Mouse (Mus musculus): ENCODE measurements around the gene Tex9.
"Not testable (repeated sequence)": the region's sequence is repeated elsewhere in the genome, so short reads cannot be mapped to it uniquely, and the experiment has no call there.

Tex9 gene

DNA sequence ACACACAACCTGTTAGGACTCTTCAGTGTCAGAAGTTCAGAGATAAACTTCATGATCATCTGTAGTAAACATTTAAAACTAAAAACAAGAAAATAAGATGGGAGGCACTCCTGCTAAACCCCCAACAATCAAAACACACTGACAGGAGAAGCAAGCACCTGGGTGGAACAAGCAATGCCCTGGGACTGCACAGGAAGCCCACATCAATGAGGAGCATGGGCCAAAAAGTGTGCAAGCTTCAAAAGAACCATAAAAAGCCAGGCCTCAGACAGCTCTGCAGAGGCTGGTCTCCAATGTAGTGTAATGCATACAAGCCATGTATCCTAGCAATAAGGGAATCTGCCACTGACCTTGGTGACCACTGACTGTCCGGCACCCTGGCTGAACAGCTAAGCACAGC is 12.7 kb downstream of the Tex9 start:
- DNase-seq (ENCODE audit: low spot score), result no peak

DNA sequence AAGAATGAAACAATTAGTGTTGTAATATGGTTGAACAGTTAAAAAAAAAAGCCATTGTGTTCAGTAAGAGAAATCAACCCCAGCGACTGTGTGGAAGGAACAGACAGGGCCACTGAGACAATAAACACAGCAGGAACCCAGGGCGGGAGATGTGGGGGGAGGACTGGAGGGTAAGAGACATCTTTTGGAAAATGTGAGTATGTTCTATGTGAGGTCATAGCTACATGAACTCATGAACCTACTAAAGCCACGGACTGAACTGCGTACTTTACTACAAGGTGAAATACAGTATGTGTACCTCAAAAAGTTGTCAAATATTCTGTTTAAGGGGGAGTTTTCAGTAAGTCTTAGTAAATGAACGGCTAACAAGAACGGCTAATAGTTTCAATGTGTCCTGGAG is 14.7 kb downstream of the Tex9 start:
- DNase-seq (ENCODE audit: low spot score), result no peak

DNA sequence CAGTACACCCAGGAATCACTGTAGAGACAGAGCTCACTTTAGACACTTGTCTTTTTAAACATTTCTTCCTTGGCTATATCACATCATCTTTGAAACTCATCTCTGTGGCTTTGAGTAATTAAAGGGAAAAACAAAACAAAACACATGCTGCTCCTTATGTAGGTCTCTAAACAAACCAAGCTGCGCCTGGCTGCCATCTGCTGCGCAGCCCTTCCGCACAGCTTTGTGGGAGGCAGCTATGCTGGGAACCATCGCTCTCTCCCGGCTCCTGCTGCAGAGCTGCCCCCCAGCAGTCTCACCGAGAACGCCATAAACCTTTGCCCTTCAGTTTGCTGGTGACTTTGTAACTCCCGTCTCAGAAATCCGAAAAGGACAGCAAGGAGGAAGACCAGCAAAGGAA is 16.5 kb downstream of the Tex9 start:
- DNase-seq (ENCODE audit: low spot score), result no peak

DNA sequence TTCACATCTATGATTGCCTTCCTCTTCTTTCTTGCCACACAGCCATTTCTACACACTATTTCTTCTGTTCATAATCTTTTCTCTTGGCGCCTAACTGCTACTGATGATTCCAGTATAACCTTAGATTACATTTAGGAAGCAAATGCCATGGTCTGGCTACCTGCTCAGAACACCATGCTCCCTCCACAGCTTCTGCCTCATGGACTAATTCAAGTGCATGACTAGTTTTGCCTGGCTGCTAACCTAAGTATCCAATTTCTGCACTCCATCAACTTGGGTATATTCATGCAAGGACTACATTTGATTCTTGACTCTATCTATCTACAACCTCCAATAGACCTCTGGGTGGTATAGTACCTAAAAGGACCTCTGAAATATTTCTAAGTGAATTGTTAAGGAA is 22.2 kb downstream of the Tex9 start:
- no peak for DNase-seq (ENCODE audit: low spot score)

DNA sequence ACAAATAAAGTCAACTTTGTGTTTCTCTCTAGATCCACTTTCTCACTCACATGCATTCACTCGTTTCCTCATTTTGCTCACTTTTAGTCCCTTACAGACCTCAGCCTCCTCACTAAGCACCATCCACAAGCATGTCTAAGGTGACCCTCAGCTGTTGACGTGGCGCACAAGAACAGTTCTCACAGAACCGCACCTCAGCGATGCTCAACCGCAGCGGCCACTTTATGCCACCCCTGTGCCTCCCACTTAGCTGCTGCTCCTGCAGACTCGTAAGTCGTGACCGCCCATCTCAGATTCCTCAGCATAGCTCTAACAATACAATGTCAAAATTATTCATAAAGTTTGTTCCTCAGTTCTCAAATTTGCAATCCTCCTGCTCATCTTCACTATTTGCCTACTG is 23.4 kb downstream of the Tex9 start:
- no peak for DNase-seq (ENCODE audit: low spot score)

DNA sequence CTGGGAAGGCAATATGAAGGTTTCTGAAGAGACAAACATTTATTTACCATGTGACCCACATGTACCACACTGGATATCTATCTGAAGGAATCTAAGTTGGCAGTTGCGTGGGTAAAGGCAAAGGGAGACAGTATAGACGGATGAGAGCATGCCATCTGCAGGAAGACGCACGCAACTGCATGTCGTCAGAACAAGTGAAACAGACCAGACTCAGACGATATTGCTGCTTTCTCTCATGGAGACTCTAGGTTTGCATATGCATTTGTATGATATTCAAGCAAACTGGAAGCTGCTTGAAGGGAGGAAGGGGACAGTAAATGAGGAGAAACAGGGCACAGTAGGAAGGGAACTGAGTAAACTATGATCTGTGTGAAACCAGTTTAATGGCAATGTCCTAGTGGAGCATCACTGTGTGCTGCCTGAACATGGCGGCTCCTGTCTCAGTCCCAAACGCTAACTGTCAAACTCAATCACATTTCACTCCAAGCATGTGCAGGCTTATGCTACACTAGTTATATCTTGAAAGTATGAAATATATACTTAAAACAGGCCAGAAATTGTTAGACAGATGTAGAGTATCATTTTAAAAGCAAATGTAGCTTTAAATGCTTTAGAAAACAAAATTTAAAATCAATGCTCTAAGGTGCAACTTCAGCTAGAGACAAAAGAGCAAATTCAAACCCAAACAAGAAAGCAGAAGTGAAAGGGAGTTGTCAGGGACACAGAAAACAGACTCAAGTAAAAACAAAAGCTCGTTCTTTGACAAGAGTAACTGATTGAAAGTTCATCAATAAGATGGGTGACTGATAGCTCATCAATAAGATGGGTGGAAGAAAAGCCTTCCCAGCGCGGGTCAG is 24.2 kb downstream of the Tex9 start:
- DNase-seq (ENCODE audit: low spot score), result no peak

DNA sequence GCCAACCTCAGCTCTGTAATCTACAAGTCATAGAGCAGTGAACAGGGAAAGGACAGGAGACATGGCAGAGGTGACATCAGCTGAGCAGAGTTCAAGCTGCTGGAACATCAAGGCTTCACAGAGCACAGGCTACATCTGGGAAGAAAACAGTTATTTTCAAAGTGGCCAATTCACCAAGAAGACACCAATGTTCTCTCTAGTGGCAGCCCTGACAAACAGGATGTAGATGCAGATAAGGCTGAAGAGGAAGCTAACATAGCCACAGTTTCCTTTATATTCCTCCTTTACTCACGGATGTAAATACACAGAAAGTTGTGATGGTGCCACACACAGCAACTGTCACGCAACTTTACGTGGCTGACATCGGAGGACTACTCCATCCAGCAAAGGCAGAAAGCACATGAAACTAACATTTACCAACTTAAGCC is 26.2 kb downstream of the Tex9 start:
- no peak for DNase-seq (ENCODE audit: low spot score)

DNA sequence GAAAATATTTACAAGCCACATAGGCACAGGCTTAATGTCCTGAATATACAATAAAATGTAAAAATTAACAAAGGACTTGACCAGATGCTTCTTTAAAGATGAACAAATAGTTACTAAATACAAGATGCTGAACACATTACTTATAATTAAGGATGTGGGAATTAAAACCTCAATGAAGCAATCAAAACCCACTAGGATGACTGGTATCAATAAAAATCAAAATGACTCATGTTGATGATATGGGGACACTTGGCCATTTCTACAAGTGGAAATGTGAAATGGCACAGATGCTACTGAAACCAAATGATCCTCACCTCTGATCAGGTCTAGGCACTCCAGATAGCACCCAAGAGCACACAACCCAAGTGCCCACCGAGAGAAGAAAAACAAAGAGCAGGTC is 27.2 kb downstream of the Tex9 start:
- no peak for DNase-seq (ENCODE audit: low spot score)

DNA sequence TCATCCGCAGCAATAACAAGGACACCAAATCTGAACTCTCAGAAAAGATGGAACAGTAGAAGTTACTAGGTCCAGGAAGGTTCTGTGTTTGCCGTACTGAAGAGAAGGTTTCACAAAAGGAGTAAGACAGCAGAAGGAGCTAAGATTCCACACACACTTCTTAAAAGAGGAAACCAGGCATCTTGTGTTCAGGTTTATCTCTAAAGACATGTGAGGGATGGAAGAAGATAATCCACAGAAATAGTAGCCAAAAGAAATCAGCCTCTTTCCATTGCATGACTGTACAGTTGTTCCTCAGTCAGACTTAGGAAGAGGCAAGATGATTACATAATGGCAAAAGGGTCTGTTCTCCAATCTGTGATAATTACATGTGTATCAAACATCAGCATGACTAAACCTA is 29.6 kb downstream of the Tex9 start:
- DNase-seq (ENCODE audit: low spot score), result no peak

DNA sequence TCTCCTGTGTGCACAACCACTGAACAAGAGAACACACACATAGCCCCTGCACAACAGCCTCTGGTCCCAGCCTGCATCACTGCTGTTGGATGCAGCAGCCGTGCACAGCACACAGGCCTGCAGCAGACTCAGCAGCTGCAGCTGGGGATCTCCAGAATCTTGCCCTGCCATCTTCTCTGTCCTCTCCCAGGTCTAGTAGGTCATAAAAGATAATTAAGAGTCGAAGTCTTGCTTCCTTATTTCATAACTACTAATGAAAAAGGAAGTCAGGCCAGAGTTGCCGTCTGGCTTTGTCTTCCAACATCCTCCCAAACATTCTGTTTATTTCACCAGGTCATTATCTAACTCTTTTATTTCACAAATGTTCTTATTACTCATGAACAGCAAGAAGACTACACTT is 31.2 kb downstream of the Tex9 start:
- no peak for DNase-seq (ENCODE audit: low spot score)

DNA sequence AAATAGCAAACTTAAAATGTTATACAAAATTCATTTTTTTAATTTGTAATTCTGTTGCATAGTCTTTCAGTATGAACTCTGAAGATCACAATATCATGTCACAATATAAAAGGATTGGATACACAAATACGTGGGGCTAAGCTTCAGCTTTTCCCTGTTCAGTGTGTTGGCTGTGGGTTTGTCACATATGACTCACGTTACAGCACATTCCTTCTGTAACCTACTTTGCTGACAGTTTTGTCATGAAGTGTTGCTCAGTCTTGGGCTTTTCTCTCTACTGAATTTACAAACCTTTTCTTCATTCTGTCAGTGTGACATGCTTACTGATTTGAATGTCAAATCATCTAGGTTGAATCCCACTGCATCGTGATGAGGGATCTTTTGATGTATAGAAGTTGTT is 32.3 kb downstream of the Tex9 start:
- no peak for DNase-seq (ENCODE audit: low spot score)

DNA sequence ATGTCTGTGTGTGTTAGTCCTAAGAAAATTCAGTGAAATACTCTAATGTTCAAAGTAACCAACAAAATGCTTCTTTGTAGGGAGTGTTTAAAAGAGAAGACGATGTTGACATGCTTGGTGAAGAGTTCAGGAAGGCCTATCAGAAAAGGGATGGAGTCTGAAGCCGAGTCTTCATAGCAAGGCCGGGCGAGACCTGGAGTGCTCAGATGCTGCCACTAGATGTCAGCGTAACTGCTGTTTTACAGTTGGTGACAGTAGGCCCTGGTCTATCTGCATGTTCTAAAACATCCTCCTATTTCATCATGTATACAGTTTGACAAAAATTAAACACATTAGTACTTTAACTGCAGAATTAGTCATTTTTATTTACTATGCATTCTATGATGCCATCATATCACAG is 33.8 kb downstream of the Tex9 start:
- peak; percentile 27 for DNase-seq (ENCODE audit: low spot score)

DNA sequence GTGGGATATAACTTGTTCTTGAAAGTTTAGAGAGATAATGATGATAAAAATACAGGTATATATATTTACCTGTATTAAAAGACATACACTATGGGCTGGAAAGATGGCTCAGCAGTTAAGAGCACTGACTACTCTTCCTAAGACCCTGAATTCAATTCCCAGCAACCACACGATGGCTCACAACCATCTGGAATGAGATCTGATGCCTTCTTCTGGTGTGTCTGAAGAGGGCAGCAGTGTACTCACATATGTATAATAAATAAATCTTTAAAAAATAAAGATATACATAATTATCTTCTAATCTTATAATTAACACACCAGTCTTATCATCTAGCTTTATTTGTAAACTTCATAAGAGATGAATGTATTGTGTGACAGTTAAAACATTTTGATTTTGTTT is 35.6 kb downstream of the Tex9 start:
- no peak for DNase-seq (ENCODE audit: low spot score)

DNA sequence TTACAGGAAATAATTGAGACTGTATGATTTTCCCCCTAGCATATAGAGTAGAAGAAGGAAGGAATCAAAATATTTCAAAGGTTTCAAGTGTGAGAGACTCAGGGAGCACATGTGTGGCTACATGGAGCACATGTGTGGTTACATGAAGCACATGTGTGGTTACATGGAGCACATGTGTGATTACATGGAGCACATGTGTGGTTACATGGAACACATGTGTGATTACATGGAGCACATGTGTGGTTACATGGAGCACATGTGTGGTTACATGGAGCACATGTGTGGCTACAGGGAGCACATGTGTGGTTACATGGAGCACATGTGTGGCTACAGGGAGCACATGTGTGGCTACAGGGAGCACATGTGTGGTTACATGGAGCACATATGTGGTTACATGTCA is 37.7 kb downstream of the Tex9 start:
- DNase-seq (ENCODE audit: low spot score), result not testable (repeated sequence)

DNA sequence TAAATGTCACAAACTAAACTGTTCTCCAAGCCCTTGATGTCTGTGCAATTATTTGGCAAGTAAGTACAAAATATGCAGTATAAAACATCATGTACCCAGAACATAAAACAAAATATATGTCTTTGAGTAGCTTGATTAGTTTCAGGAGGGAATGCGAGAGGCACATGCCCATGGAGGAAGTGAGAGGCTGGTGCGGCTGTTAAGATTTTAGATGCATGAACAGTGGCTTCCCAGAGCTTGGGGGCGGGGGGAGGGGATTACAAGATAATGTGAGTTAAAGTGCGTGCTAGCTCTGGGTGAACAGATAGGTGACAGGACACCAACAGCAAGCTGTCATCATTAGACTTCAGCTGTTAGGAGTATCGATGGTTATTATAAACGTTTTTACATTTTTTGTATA is 40.9 kb downstream of the Tex9 start:
- DNase-seq (ENCODE audit: low spot score), result no peak

DNA sequence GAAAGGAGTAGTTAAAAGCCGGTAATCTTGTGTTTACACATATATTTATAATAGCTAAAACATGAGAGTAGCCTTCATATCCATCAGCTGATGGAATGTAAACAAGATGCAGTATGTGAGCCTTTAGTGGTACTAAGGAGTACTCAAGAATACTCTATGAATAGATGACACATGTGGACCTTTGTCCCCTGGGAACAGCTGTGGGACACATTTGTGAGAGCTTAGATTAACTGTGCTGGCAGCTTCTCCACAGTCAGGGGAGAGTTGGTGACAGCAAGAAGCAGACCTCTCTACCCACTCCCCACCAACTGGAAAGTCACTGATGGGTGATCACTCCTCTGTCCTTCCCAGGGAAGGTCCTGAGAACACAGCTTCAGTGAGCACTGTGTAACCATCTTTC is 41.6 kb downstream of the Tex9 start:
- DNase-seq (ENCODE audit: low spot score), result no peak

DNA sequence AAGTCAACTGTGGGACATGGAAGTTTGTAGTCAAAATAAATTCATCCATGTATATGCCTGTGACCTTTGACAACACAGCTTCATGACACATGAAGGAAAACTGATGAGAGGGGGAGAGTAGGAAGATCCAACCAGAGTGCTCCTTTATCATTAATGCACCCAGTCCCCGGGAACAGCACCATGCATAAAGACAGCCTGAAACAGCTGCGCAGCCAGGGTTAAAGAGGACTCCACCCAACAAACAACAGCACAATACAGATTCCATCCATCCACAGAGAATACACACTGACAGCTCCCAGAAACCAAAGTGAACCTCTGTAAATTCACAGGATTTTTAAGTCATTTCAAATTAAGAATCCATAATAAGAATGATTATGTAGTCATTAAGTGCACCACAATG is 42.2 kb downstream of the Tex9 start:
- DNase-seq (ENCODE audit: low spot score), result no peak

DNA sequence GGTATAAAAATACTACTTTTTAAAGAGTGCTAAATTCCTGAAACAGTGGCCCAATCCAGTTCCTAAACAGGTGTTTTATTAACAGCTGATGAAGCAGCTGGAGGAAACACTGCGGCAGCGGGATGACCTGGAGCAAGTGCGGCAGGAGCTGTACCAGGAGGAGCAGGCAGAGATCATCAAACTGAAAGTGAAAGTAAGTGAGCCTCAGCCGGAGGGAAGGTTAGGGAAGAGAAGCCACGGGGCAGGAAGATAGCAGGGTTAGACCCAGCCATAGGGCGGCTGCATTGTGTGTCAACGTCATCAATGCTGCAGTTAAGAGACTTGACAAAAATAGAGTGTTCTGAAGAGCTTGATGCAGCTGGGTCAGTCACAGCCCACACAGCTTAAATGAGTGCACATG is 42.6 kb downstream of the Tex9 start:
- DNase-seq (ENCODE audit: low spot score), result no peak

DNA sequence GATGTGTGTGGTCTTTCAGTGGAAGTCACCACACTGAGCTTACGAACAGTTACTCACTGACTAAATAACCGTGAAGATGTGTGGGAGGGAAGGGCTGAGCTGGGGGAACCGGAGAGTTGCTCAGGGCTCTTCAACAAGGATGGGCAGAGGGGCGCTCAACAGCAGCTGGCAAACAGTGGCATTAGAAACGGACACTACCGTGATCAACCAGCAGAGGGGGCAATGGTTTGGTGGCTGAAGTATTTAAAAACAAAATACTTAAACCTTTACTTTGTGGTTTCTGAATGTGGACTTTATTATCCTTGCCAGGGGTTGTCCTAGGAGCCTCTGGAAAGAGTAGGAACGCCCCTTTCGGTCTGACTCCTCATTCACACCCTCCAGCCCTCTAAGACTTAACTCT is 44.0 kb downstream of the Tex9 start:
- DNase-seq (ENCODE audit: low spot score), result no peak

DNA sequence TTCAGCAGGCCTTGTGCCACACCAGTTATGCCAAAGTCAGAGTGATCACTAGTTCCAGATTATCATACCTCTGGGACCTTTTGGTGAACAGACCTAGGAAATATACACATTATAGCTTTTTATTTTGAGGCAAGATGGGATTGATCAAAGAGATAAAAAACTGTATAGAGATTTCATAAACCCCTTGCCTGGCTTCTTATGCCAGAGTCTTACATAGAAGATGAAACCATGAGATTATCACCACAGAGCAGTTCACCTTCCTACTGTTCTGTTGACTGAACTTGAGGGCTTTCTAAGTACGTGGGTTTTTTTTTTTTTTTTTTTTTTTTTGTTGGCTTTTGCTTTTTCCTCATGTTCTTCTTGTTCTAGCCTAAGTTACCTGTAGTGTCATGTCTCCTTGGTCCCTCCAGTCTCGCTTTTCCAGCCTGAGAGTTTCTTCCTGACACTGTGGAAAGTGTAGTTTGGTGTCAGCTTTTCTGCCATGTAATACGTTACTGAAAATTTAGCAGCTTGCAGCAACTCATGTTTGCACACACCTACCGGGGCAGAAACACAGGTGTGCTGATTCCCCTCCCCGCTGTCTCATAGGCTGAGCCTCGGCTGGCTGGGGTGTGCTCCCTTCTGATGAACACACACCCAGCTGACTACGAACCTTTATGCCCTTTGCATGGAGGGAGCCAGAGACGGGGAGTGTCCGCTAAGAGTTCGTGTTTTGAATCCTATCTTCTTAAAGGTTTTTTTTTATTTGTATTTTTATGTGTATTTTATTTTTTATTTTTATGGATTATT is 49.9 kb downstream of the Tex9 start:
- DNase-seq (ENCODE audit: low spot score), result no peak

DNA sequence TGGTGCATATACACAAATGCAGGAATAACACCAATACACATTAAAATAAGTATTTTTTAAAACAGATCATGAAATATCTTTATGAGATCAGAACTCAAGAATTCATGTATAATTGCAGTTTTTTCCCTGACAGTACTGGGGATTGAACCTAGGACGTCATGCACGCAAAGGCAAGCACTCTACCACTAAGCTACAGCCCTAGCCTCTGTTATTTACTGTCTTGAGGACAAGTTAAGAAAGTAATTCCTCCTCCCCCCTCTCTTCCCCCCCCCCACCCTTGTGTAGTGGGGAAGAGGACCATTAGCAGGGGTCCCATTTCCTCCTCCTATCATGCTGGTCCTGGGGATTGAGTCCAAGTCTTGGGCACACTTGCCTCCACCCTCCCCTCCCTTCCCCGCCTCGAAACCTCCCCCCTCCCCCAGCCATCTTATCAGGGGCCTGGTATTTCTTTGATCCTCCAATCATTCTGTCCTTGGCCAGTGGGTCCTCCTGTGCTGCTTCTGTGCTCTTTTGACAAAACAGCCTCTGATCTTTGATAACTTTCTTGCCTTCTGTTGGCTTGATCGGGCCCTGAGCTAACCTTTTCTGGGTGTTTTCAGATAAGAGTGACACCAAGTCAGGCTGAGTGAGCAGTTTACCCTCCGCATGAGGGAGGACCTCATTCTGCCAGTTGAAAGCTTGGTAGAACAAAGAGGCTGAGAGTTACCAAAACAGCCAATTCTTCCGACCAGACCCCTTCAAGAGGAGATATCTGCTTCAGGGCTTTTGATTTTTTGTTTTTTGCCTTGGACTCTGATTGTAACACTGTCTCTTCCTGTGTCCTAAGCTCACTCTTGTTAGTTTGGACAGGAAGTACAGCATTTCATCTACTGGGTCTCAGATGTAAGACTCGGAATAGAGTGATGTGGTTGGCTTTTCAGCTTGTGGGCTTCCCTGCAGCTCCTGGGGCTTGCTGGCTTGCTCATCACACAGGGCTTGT is 50.8 kb downstream of the Tex9 start:
- DNase-seq (ENCODE audit: low spot score), result no peak

DNA sequence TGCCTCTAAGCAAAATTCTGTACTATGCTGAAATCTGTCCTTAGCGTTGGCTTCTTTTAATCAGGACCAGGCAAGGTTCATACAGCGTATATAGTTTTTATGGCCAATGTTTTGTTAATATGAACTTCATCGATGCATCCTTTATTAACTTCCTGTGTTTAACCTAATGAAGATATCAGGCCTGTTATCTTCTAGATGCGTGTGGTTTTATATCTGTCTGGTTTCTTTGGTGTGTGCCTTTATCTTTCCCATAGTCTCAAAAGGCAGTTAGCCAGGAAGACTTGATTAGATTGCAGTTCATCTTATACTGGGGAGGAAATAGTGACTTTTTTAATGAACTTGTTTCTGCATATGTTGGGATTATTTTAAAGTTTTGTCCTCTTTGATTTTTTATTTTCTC is 51.7 kb downstream of the Tex9 start:
- no peak for DNase-seq (ENCODE audit: low spot score)
